Mouse (Mus musculus) naive thymus-derived CD4-positive, alpha-beta T cell, adult 5 months (primary cell): Measurements from ENCODE around the gene Gnb4. TPM values are rescaled to one million over a fixed set of nuclear protein-coding genes. Genes with fewer than 3 reads are reported as not detected.

Source experiments
- polyA plus RNA-seq: library from polyadenylated mRNA; unstranded; fragments of 100-300 nt; shearing (Covaris generic); gene quantifications from one replicate; pipeline ENCODE4 v1.2.1, GENCODE M21; 2017

Gene Gnb4
- 12.4 TPM for polyA plus RNA-seq

GRCm38 (mm10) chr3:32616331-32617052, at the start of gene Gnb4:
Gene Gnb4, minus strand, starts transcription at chr3:32616585.

Other genes starting within 250 kb of the Gnb4 start
- gene Pik3ca, start 218.9 kb downstream of the Gnb4 start, polyA plus RNA-seq, result 30.3 TPM
- gene Kcnmb3, start 124.4 kb downstream of the Gnb4 start, polyA plus RNA-seq, result 0.34 TPM
- 80.8 TPM for gene Zfp639, start 106.3 kb downstream of the Gnb4 start, polyA plus RNA-seq
- 18.8 TPM for gene Mfn1, start 87.1 kb downstream of the Gnb4 start, polyA plus RNA-seq
- 95.3 TPM for gene Actl6a, start 89.7 kb upstream of the Gnb4 start, polyA plus RNA-seq
- 126 TPM for gene Ndufb5, start 120.4 kb upstream of the Gnb4 start, polyA plus RNA-seq
- 14.1 TPM for gene Mrpl47, start 121.0 kb upstream of the Gnb4 start, polyA plus RNA-seq
- gene Usp13, start 201.0 kb upstream of the Gnb4 start, polyA plus RNA-seq, result not detected